Mouse (Mus musculus): ENCODE results near the gene Plxnb2. TPM values are rescaled to one million over a fixed set of nuclear protein-coding genes. Genes with fewer than 3 reads are reported as not detected.
A peak's percentile ranks its signal among the peaks of the same experiment; 100 is the strongest.

Plxnb2 gene
- polyA plus RNA-seq, 1 experiment = 376 TPM

GRCm38 (mm10) chr15:89128382-89129350, 51.9 kb downstream of the Plxnb2 start, which contains the start of gene Hdac10:
TSS of gene Hdac10 (minus strand) at chr15:89128700.
- WGBS = 3% methylated on average over 36 of the region's 36 CpGs
- H3K36me3 ChIP-seq (ENCODE audit: control insufficient read depth, insufficient read depth, low read length) = no peaks in the 10 kb centered on the region

GRCm38 (mm10) chr15:89127364-89127940, 53.1 kb downstream of the Plxnb2 start:
- no peak for TF ChIP-seq POLR2A (IDR thresholded peaks at IDR 0.05; ENCODE audit: low read depth, low read length)
- TF ChIP-seq CTCF (IDR thresholded peaks at IDR 0.05; ENCODE audit: extremely low read depth, insufficient read length, insufficient replicate concordance, low read depth, low read length) = no peak
- WGBS = 39% methylated on average over 8 of the region's 8 CpGs
- peak overlapping the region; percentile 81 for H3K4me3 ChIP-seq (ENCODE audit: low read depth, low read length)
- H3K36me3 ChIP-seq (ENCODE audit: control insufficient read depth, insufficient read depth, low read length) = no peaks in the 10 kb centered on the region
- no peak overlapping the region for H3K27ac ChIP-seq (ENCODE audit: insufficient read depth, low read depth, low read length)
- H3K27me3 ChIP-seq (ENCODE audit: control insufficient read depth, insufficient read depth, low read length) = no peaks in the 10 kb centered on the region
- peaks cover 17% of the 10 kb centered on the region for H3K4me1 ChIP-seq (ENCODE audit: control insufficient read depth, insufficient read depth, insufficient read length, low read length)

More at GRCm38 (mm10) chr15:89128382-89129350, 51.9 kb downstream of the Plxnb2 start, which contains the start of gene Hdac10:
- peak; percentile 65 for TF ChIP-seq POLR2A (IDR thresholded peaks at IDR 0.05; ENCODE audit: low read depth, low read length)
- TF ChIP-seq CTCF (IDR thresholded peaks at IDR 0.05; ENCODE audit: extremely low read depth, insufficient read length, insufficient replicate concordance, low read depth, low read length) = peak; percentile 98; the same call in 1 of the 2 replicates
- peak within 1 kb of the TSS; percentile 88 for H3K27ac ChIP-seq (ENCODE audit: insufficient read depth, low read depth, low read length)
- no peaks in the 10 kb centered on the region for H3K27me3 ChIP-seq (ENCODE audit: control insufficient read depth, insufficient read depth, low read length)
- peaks cover 11% of the 10 kb centered on the region; the same call in 1 of the 2 replicates for H3K4me1 ChIP-seq (ENCODE audit: control insufficient read depth, insufficient read depth, insufficient read length, low read length)
- peak within 1 kb of the TSS; percentile 81 for H3K4me3 ChIP-seq (ENCODE audit: low read depth, low read length)

DNA sequence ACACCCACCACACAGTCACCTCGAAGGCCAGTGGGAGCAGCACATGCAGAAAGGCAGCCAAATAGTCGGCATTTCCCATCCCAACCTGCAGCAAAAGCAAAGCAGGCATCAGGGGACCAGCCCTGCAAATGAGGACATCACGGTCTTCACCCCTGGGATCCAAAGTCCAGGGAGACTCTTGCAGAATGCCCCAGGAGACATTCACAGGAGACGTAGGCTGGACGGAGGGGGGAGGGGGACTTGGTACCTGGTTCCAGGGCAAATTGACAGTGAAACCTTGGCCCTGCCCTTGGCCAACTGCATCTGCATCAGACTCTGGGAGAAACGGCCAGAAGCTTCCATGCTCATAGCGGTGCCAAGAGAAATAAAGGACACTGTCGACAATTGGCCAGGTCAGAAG, 54.0 kb downstream of the Plxnb2 start:
- Histone ChIP-seq H3K4me1 (ENCODE audit: control insufficient read depth, insufficient read depth, insufficient read length, low read length) (peaks cover 21% of the 10 kb centered on the region), H3K36me3 (ENCODE audit: control insufficient read depth, insufficient read depth, low read length) (no peaks in the 10 kb centered on the region), H3K27ac (ENCODE audit: insufficient read depth, low read depth, low read length) (no peak overlapping the region), H3K27me3 (ENCODE audit: control insufficient read depth, insufficient read depth, low read length) (no peaks in the 10 kb centered on the region), H3K4me3 (ENCODE audit: low read depth, low read length) (no peak overlapping the region)
- WGBS = 89% methylated on average over 8 of the region's 8 CpGs
- TF ChIP-seq CTCF (IDR thresholded peaks at IDR 0.05; ENCODE audit: extremely low read depth, insufficient read length, insufficient replicate concordance, low read depth, low read length) (no peak), POLR2A (IDR thresholded peaks at IDR 0.05; ENCODE audit: low read depth, low read length) (no peak)

DNA sequence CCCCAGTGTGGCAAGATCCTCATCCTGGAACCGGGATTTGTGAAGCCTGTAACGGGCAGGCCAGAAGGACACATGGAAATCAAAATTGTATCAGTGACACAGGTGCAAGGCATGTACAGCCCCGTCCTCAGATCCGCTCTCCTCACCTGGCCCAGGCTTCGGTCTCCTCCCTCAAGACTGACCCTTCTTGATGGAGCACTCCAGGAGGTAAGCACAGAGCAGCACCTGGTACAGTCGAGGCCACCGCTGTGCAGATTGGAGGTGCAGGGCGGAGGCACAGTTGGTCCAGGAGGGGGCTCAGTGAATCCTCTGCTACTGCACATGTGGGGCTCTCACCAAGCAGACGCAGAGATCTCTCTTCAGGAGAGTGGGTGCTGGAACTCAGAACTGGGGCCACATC, 55.2 kb downstream of the Plxnb2 start:
- Histone ChIP-seq H3K27ac (ENCODE audit: insufficient read depth, low read depth, low read length) (no peak overlapping the region), H3K4me1 (ENCODE audit: control insufficient read depth, insufficient read depth, insufficient read length, low read length) (peaks cover 21% of the 10 kb centered on the region), H3K4me3 (ENCODE audit: low read depth, low read length) (no peak overlapping the region), H3K27me3 (ENCODE audit: control insufficient read depth, insufficient read depth, low read length) (no peaks in the 10 kb centered on the region), H3K36me3 (ENCODE audit: control insufficient read depth, insufficient read depth, low read length) (no peaks in the 10 kb centered on the region)
- 94% methylated on average over 9 of the region's 9 CpGs for WGBS
- TF ChIP-seq POLR2A (IDR thresholded peaks at IDR 0.05; ENCODE audit: low read depth, low read length) (no peak), CTCF (IDR thresholded peaks at IDR 0.05; ENCODE audit: extremely low read depth, insufficient read length, insufficient replicate concordance, low read depth, low read length) (no peak)

DNA sequence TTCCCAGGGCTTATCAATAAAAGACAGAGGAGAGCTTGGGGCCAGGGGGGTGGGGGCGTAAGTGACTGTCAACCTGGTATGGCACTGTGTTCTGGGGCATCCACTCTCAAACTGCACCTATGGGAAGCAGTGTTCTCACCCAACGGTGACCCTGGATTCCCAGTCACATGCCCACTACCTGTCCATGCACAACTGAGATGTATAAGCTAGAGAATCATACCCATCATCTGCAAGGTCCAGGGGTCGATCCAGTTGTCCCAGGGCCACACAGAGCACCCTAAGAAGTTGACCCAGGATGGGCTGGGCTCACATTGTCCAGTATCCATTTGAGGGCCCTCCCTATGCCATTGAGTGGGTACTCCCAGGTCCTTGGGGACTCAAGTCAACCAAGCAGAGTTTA, 56.3 kb downstream of the Plxnb2 start:
- peaks cover 21% of the 10 kb centered on the region for H3K4me1 ChIP-seq (ENCODE audit: control insufficient read depth, insufficient read depth, insufficient read length, low read length)
- H3K4me3 ChIP-seq (ENCODE audit: low read depth, low read length) = no peak overlapping the region
- H3K27ac ChIP-seq (ENCODE audit: insufficient read depth, low read depth, low read length) = no peak overlapping the region
- H3K27me3 ChIP-seq (ENCODE audit: control insufficient read depth, insufficient read depth, low read length) = no peaks in the 10 kb centered on the region
- TF ChIP-seq POLR2A (IDR thresholded peaks at IDR 0.05; ENCODE audit: low read depth, low read length) (no peak), CTCF (IDR thresholded peaks at IDR 0.05; ENCODE audit: extremely low read depth, insufficient read length, insufficient replicate concordance, low read depth, low read length) (no peak)
- 94% methylated on average over 3 of the region's 3 CpGs for WGBS
- 0 out of 2 replicates have a peak, but pooled peaks cover 4% of the 10 kb centered on the region for H3K36me3 ChIP-seq (ENCODE audit: control insufficient read depth, insufficient read depth, low read length)

DNA sequence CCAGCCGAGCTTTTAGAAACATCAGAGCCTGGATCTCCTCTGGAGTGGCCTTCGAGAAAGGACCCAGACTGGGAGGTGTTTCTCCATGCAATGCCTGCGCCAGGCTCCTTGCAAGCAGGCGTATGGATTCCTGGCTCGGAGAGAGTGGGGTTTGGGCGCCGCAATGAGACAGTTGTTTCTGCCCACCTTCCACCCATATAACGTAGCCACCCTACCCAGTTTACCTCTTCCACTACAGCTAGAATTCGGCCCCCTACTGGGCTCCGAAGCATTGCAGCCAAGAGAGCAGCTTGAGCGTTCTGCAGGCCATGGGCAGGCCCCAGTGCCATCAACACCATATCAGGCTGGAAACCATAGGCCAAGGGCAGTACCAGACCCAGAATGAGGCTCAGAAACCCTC, 57.0 kb downstream of the Plxnb2 start:
- Histone ChIP-seq H3K27me3 (ENCODE audit: control insufficient read depth, insufficient read depth, low read length) (no peaks in the 10 kb centered on the region), H3K36me3 (ENCODE audit: control insufficient read depth, insufficient read depth, low read length) (peaks cover 4% of the 10 kb centered on the region; the same call in 1 of the 2 replicates), H3K4me3 (ENCODE audit: low read depth, low read length) (peak overlapping the region; percentile 96), H3K27ac (ENCODE audit: insufficient read depth, low read depth, low read length) (no peak overlapping the region), H3K4me1 (ENCODE audit: control insufficient read depth, insufficient read depth, insufficient read length, low read length) (peaks cover 19% of the 10 kb centered on the region)
- TF ChIP-seq POLR2A (IDR thresholded peaks at IDR 0.05; ENCODE audit: low read depth, low read length) (no peak), CTCF (IDR thresholded peaks at IDR 0.05; ENCODE audit: extremely low read depth, insufficient read length, insufficient replicate concordance, low read depth, low read length) (no peak)
- 46% methylated on average over 11 of the region's 11 CpGs for WGBS

All from small intestine, adult 2 months (tissue).